Mouse (Mus musculus) neural tube, embryonic 15.5 days (tissue): Measurements from ENCODE around the gene Hhex. TPM values are rescaled to one million over a fixed set of nuclear protein-coding genes. Genes with fewer than 3 reads are reported as not detected.
A peak's percentile ranks its signal among the peaks of the same experiment; 100 is the strongest.

ENCODE experiments used
- ATAC-seq: fragments of 200-750 bp; cut with Nextera tagmentation; 2 replicates; pipeline ENCODE4 v1.8.0; 2017; ENCODE audit warnings: mild to moderate bottlenecking, moderate TSS enrichment, moderate library complexity; ENCODE audit not compliant: low FRiP score
- H3K27ac ChIP-seq: fragments of 300-500 bp; sonication (generic); replicated peaks from 2 replicates; pipeline ENCODE4 v1.5.1; 2015; ENCODE audit warnings: mild to moderate bottlenecking, inconsistent platforms
- H3K27me3 ChIP-seq: fragments of 300-500 bp; sonication (generic); replicated peaks from 2 replicates; pipeline ENCODE4 v1.6.1; 2015; ENCODE audit warnings: inconsistent platforms
- H3K36me3 ChIP-seq: fragments of 300-500 bp; sonication (generic); 2 replicates; pipeline ENCODE4 v1.6.1; 2015; ENCODE audit warnings: inconsistent platforms
- H3K4me1 ChIP-seq: fragments of 300-500 bp; sonication (generic); 2 replicates; pipeline ENCODE4 v1.6.1; 2015; ENCODE audit warnings: inconsistent platforms
- H3K4me2 ChIP-seq: fragments of 300-500 bp; sonication (generic); 2 replicates; pipeline ENCODE4 v1.6.1; 2015; ENCODE audit warnings: inconsistent platforms, mild to moderate bottlenecking, moderate library complexity
- H3K4me3 ChIP-seq: fragments of 300-500 bp; sonication (generic); replicated peaks from 2 replicates; pipeline ENCODE4 v1.5.1; 2015; ENCODE audit warnings: mild to moderate bottlenecking, inconsistent platforms
- H3K9ac ChIP-seq: fragments of 300-500 bp; sonication (generic); replicated peaks from 2 replicates; pipeline ENCODE4 v1.6.1; 2015; ENCODE audit warnings: mild to moderate bottlenecking, inconsistent platforms
- H3K9me3 ChIP-seq: fragments of 300-500 bp; sonication (generic); replicated peaks from 2 replicates; pipeline ENCODE4 v1.6.1; 2016; ENCODE audit warnings: inconsistent platforms
- WGBS: fragments of 180-500 bp; shearing (Covaris S2); methylation state at CpG from one replicate; pipeline ENCODE4 v1.1.7; 2015; ENCODE audit warnings: mixed read lengths; 5-methylcytosine and 5-hydroxymethylcytosine counted together
- polyA plus RNA-seq: library from polyadenylated mRNA; unstranded; fragments of >200 nt; fragmentation: Nextera tagmentation; extraction: Ambion mirVana; gene quantifications from 2 replicates; pipeline ENCODE4 v1.2.1, GENCODE M21; 2015

The Hhex gene
- polyA plus RNA-seq, 1 experiment from 2014 or later, result 6.1 TPM

GRCm38 (mm10) chr19:37435041-37435852, 637 bp downstream of the Hhex start:
- Histone ChIP-seq H3K27ac (peak overlapping the region; percentile 67), H3K4me2 (peak overlapping the region; percentile 57), H3K9me3 (no peaks in the 10 kb centered on the region), H3K9ac (0 out of 2 replicates have a peak overlapping the region, but pooled peaks have one; percentile 26), H3K27me3 (peaks cover 90% of the 10 kb centered on the region), H3K4me3 (peak overlapping the region; percentile 40), H3K4me1 (peaks cover 15% of the 10 kb centered on the region), H3K36me3 (no peaks in the 10 kb centered on the region)
- WGBS, result 1% methylated on average over 77 of the region's 77 CpGs
- ATAC-seq, result no peak

DNA sequence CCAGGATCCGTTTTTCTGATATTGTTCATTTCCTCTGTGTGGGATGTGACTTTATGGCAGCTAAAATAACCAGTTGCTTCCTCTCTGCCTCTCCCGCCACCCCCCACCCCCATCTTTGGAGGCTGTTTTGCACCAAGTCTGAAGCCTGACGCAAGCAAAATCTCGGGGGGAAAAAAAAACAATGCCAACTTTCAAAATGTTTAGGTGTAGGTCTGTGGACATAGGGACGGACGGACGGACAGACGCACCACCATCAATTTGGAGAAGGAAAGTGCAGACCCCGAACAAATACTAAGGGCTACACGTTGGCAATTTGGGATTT, 1.2 kb downstream of the Hhex start:
- WGBS, result 7% methylated on average over 10 of the region's 10 CpGs
- Histone ChIP-seq H3K4me1 (peaks cover 15% of the 10 kb centered on the region), H3K27ac (no peak overlapping the region), H3K27me3 (peaks cover 88% of the 10 kb centered on the region), H3K4me3 (no peak overlapping the region), H3K36me3 (no peaks in the 10 kb centered on the region), H3K9ac (no peak overlapping the region), H3K4me2 (peak overlapping the region; percentile 57; the same call in 1 of the 2 replicates), H3K9me3 (no peaks in the 10 kb centered on the region)
- no peak for ATAC-seq

- no peaks in the 10 kb centered on the region for H3K36me3 ChIP-seq
- H3K9ac ChIP-seq, result no peak overlapping the region
- H3K4me2 ChIP-seq, result peak overlapping the region; percentile 15; the same call in 1 of the 2 replicates
- 4% methylated on average over 28 of the region's 28 CpGs for WGBS
- no peaks in the 10 kb centered on the region for H3K9me3 ChIP-seq
- peaks cover 15% of the 10 kb centered on the region for H3K4me1 ChIP-seq
- H3K27me3 ChIP-seq, result peaks cover 89% of the 10 kb centered on the region
- no peak overlapping the region for H3K27ac ChIP-seq
- no peak overlapping the region for H3K4me3 ChIP-seq
- ATAC-seq, result no peak
Measured at GRCm38 (mm10) chr19:37436514-37437288, 2.1 kb downstream of the Hhex start.

DNA sequence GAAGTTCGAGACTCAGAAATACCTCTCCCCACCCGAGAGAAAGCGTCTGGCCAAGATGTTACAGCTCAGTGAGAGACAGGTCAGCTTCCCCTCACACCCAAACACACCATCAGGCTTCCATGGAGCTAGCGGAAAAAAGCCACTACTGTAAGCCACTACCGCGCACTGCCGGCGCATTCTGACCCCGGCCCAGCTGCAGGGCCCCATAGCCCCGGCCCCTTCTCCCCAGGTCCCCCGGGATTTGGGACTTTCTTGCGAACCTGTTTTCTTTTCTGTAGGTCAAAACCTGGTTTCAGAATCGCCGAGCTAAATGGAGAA, 2.6 kb downstream of the Hhex start:
- Histone ChIP-seq H3K27me3 (peaks cover 88% of the 10 kb centered on the region), H3K4me3 (no peak overlapping the region), H3K9me3 (no peaks in the 10 kb centered on the region), H3K9ac (no peak overlapping the region), H3K27ac (no peak overlapping the region), H3K4me2 (no peak overlapping the region), H3K4me1 (peaks cover 15% of the 10 kb centered on the region), H3K36me3 (no peaks in the 10 kb centered on the region)
- 7% methylated on average over 14 of the region's 14 CpGs for WGBS
- ATAC-seq, result no peak

GRCm38 (mm10) chr19:37440181-37440580, 5.6 kb downstream of the Hhex start:
- H3K4me3 ChIP-seq, result no peak overlapping the region
- no peak overlapping the region for H3K4me2 ChIP-seq
- peaks cover 64% of the 10 kb centered on the region for H3K27me3 ChIP-seq
- peaks cover 4% of the 10 kb centered on the region for H3K4me1 ChIP-seq
- WGBS, result 77% methylated on average over 4 of the region's 4 CpGs
- ATAC-seq, result no peak
- H3K9me3 ChIP-seq, result no peaks in the 10 kb centered on the region
- no peak overlapping the region for H3K27ac ChIP-seq
- no peak overlapping the region for H3K9ac ChIP-seq
- H3K36me3 ChIP-seq, result no peaks in the 10 kb centered on the region

DNA sequence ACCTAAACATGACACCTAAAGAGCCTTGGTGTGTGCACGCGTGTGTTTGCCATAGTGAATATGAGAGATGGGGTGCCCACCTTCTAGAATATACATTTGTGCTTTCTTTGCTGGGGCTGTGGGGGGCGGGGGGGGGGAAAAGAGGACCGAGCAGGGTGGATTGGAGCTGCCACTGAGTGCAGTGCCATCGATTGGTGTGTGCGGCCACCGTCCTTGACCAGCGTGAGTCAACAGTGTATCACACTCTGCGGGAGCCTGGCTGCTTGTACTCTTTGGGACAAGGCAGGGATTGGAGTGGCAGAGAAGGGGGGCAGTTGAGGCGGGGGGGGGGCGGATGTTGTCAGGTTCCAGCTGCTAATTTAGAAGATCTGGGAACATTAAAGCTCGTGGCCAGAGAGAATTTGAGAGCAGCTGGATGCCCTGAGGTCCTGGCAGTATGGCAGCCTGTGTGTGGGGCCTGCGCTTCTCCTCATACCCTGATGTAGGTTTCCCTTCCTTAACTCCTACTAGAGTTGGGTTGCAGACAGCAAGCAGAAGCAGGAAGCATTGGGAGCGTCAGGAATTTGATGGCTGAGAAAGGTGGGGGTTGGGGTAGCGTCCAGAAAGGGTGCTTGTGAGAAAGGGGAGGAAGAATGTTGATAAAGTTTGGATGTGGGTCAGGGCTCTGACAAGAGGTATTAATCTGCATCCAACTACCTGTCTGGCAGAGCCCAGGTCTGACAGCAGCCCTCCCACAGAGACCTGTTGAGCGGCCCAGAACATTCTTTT, 6.3 kb downstream of the Hhex start:
- no peaks in the 10 kb centered on the region for H3K4me1 ChIP-seq

DNA sequence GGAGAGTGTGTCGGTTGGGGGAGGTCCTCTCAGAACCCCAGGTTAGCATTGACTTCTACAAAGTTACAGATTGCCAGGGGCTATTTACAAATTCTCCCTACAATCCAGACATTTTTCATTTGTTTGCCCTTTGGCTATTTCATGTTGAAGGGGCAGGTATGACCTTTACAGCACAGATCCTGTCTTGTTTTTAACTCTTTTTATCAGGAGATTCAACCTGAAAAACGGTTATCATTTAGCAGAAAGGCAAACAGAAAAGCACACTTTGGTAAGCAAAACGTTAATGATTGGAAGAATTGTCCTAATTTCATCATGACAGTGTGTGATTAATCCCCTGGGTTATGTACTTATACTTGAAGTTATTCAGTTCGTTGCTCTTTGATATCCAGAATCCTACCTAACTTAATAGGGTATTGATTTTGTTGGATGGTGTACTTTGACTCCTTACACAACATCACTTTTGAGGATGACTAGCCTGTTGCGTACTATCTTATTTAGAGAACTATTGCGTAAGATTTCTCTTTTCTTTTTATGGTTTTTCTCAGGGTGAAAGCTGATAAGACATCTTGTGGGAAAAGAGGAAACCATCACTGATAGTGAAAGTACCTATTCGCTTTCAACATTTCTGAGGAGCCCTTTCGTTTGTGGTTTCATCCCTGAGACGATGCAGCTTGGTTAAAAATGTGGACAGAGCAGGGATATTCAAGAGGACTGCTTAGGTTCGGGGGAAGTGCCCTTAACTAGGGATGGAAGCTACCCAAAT, 8.1 kb downstream of the Hhex start:
- no peak overlapping the region for H3K27ac ChIP-seq
- 83% methylated on average over 10 of the region's 10 CpGs for WGBS

More for the DNA sequence above, 6.3 kb downstream of the Hhex start:
- Histone ChIP-seq H3K4me3 (no peak overlapping the region), H3K9ac (no peak overlapping the region), H3K27ac (no peak overlapping the region), H3K27me3 (peaks cover 58% of the 10 kb centered on the region), H3K36me3 (no peaks in the 10 kb centered on the region), H3K4me2 (no peak overlapping the region), H3K9me3 (no peaks in the 10 kb centered on the region)
- WGBS, result 81% methylated on average over 16 of the region's 16 CpGs
- ATAC-seq, result no peak

GRCm38 (mm10) chr19:37443631-37444140, 9.1 kb downstream of the Hhex start:
- Histone ChIP-seq H3K27ac (no peak overlapping the region), H3K36me3 (no peaks in the 10 kb centered on the region), H3K27me3 (peaks cover 34% of the 10 kb centered on the region), H3K4me2 (no peak overlapping the region), H3K4me3 (no peak overlapping the region), H3K4me1 (no peaks in the 10 kb centered on the region), H3K9me3 (no peaks in the 10 kb centered on the region), H3K9ac (no peak overlapping the region)
- 80% methylated on average over 4 of the region's 4 CpGs for WGBS
- no peak for ATAC-seq

More for the DNA sequence above, 8.1 kb downstream of the Hhex start:
- Histone ChIP-seq H3K9ac (no peak overlapping the region), H3K27me3 (peaks cover 40% of the 10 kb centered on the region), H3K9me3 (no peaks in the 10 kb centered on the region), H3K4me1 (no peaks in the 10 kb centered on the region), H3K36me3 (no peaks in the 10 kb centered on the region), H3K4me2 (no peak overlapping the region), H3K4me3 (no peak overlapping the region)
- ATAC-seq, result no peak

DNA sequence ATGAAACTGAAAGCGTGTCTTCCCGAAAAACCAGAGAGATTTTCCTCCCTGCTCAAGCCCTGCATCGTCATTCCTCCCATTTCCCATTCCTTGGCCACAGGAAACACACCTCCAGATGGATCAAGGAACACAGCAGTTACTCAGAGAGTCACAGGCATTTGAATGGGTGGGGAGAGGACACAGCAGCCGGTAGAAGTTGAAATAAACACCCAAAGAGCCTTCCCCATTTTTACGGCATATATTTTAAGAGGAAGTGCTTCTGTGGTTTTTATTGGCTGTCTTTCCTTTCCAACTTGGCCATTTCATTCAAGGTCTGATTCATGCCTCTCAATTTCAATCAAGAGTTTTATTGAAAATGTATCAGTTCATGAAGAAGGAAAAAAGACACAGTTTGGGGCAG, 13.6 kb downstream of the Hhex start:
- Histone ChIP-seq H3K36me3 (no peaks in the 10 kb centered on the region), H3K27me3 (peaks cover 4% of the 10 kb centered on the region; the same call in 1 of the 2 replicates), H3K27ac (no peak overlapping the region), H3K9ac (no peak overlapping the region), H3K4me2 (no peak overlapping the region), H3K9me3 (no peaks in the 10 kb centered on the region), H3K4me3 (no peak overlapping the region), H3K4me1 (no peaks in the 10 kb centered on the region)
- WGBS, result 61% methylated on average over 5 of the region's 5 CpGs
- ATAC-seq, result no peak

- Histone ChIP-seq H3K4me1 (no peaks in the 10 kb centered on the region), H3K4me3 (no peak overlapping the region), H3K9me3 (no peaks in the 10 kb centered on the region), H3K4me2 (no peak overlapping the region), H3K27me3 (no peaks in the 10 kb centered on the region), H3K9ac (no peak overlapping the region), H3K27ac (no peak overlapping the region), H3K36me3 (no peaks in the 10 kb centered on the region)
- 90% methylated on average over 3 of the region's 3 CpGs for WGBS
- no peak for ATAC-seq
Measured at GRCm38 (mm10) chr19:37449246-37449645, 14.6 kb downstream of the Hhex start.

GRCm38 (mm10) chr19:37455528-37455927, 20.9 kb downstream of the Hhex start:
- Histone ChIP-seq H3K4me2 (no peak overlapping the region), H3K9me3 (no peaks in the 10 kb centered on the region), H3K36me3 (no peaks in the 10 kb centered on the region), H3K27me3 (no peaks in the 10 kb centered on the region), H3K9ac (no peak overlapping the region), H3K27ac (no peak overlapping the region), H3K4me3 (no peak overlapping the region), H3K4me1 (peaks cover 5% of the 10 kb centered on the region; the same call in 1 of the 2 replicates)
- 96% methylated on average over 2 of the region's 2 CpGs for WGBS
- ATAC-seq, result no peak
